Mouse (Mus musculus) c-Kit-positive CD71-positive TER-119-positive erythroid progenitor cells, embryonic 14.5 days (primary cell): ENCODE measurements around the gene Gm29133.

Experiments
- DNase-seq: peaks from one replicate; pipeline ENCODE4 v3.0.0-alpha.2; 2013; ENCODE audit warnings: low spot score

Gm29133 gene

GRCm38 (mm10) chr3:75747897-75748296, at the start of gene Gm29133:
TSS of gene Gm29133 (plus strand) at chr3:75748197.
- no peak for DNase-seq

- no peak for DNase-seq
These were observed 48.9 kb upstream of the Gm29133 start for GRCm38 (mm10) chr3:75699088-75699487.

- DNase-seq = no peak
These were observed 46.7 kb upstream of the Gm29133 start for GRCm38 (mm10) chr3:75701336-75701735.

- DNase-seq = no peak
These were observed 41.5 kb upstream of the Gm29133 start for GRCm38 (mm10) chr3:75706536-75706935.

GRCm38 (mm10) chr3:75713678-75714295, 34.2 kb upstream of the Gm29133 start:
- DNase-seq = no peak

- no peak for DNase-seq
These were observed 27.3 kb upstream of the Gm29133 start for GRCm38 (mm10) chr3:75720663-75721062.

- no peak for DNase-seq
These were observed 16.9 kb upstream of the Gm29133 start for GRCm38 (mm10) chr3:75730982-75731600.

GRCm38 (mm10) chr3:75743664-75744437, 4.1 kb upstream of the Gm29133 start:
- no peak for DNase-seq

GRCm38 (mm10) chr3:75745343-75745742, 2.7 kb upstream of the Gm29133 start:
- DNase-seq = no peak

GRCm38 (mm10) chr3:75763351-75763750, 15.4 kb downstream of the Gm29133 start:
- no peak for DNase-seq

GRCm38 (mm10) chr3:75774253-75774652, 26.3 kb downstream of the Gm29133 start:
- DNase-seq = no peak

- no peak for DNase-seq
These were observed 60.0 kb downstream of the Gm29133 start for GRCm38 (mm10) chr3:75808001-75808400.

GRCm38 (mm10) chr3:75823934-75824333, 75.9 kb downstream of the Gm29133 start:
- DNase-seq = no peak

GRCm38 (mm10) chr3:75824458-75824857, 76.5 kb downstream of the Gm29133 start:
- DNase-seq = no peak

- DNase-seq = no peak
These were observed 86.8 kb downstream of the Gm29133 start for GRCm38 (mm10) chr3:75834827-75835226.

- no peak for DNase-seq
These were observed 87.4 kb downstream of the Gm29133 start for GRCm38 (mm10) chr3:75835286-75835967.
